Mouse (Mus musculus) neural tube, embryonic 14.5 days (tissue): ENCODE measurements at regions not wholly inside any gene's neighbourhood (a gene's known extent, or its start where the extent isn't known, plus 50 kb on each side); places are given as distances from the start of the nearest gene placed in this dataset.

Experiments used
- ATAC-seq: fragments of 200-750 bp; cut with Nextera tagmentation; 2 replicates; pipeline ENCODE4 v1.8.0; 2017; ENCODE audit warnings: low read depth, mild to moderate bottlenecking, moderate TSS enrichment, moderate library complexity
- H3K27ac ChIP-seq: fragments of 300-500 bp; sonication (generic); 2 replicates; pipeline ENCODE4 v1.5.1; 2014; ENCODE audit warnings: low read depth, mild to moderate bottlenecking, control low read depth, low read length, moderate library complexity, mixed read lengths
- H3K27me3 ChIP-seq: fragments of 300-500 bp; sonication (generic); 2 replicates; pipeline ENCODE4 v1.6.1; 2014; ENCODE audit warnings: low read length; ENCODE audit not compliant: control insufficient read depth, insufficient read depth
- H3K36me3 ChIP-seq: fragments of 300-500 bp; sonication (generic); 2 replicates; pipeline ENCODE4 v1.6.1; 2014; ENCODE audit warnings: low read length, mixed read lengths; ENCODE audit not compliant: control insufficient read depth, insufficient read depth
- H3K4me1 ChIP-seq: fragments of 300-500 bp; sonication (generic); 2 replicates; pipeline ENCODE4 v1.6.1; 2014; ENCODE audit warnings: low read length; ENCODE audit not compliant: control insufficient read depth, insufficient read depth
- H3K4me2 ChIP-seq: fragments of 300-500 bp; sonication (generic); 2 replicates; pipeline ENCODE4 v1.6.1; 2014; ENCODE audit warnings: mild to moderate bottlenecking, low read depth, low read length, control low read depth
- H3K4me3 ChIP-seq: fragments of 300-500 bp; sonication (generic); 2 replicates; pipeline ENCODE4 v1.5.1; 2014; ENCODE audit warnings: low read depth, low read length, control low read depth, mixed read lengths
- H3K9ac ChIP-seq: fragments of 300-500 bp; sonication (generic); replicated peaks from 2 replicates; pipeline ENCODE4 v1.6.1; 2014; ENCODE audit warnings: low read depth, mild to moderate bottlenecking, control low read depth, low read length, mixed read lengths
- H3K9me3 ChIP-seq: fragments of 300-500 bp; sonication (generic); 2 replicates; pipeline ENCODE4 v1.6.1; 2016; ENCODE audit warnings: low read length; ENCODE audit not compliant: control insufficient read depth
- WGBS: fragments of 180-500 bp; shearing (Covaris S2); extraction: QIAGEN DNeasy Blood & Tissue Kit; methylation state at CpG from one replicate; pipeline ENCODE4 v1.1.7; 2014; 5-methylcytosine and 5-hydroxymethylcytosine counted together

DNA sequence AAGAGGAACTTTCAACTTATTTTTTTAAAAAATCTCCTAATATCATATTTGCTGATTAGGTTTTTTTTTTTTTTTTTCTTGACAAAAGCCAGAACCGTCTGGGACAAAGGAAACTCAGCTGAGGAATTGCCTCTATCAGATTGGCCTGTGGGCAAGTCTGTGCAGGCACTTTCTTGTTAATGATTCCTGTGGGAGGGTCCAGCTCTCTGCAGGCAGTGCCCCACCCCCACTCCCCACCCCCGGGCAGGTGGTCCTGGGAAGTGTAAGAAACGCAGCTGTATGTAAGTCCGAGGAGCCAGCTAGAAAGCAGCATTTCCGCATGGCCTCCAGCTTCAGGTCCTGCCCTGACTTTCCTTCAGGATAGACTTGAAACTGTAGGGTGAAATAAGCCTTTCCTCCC is 377.7 kb downstream of the Sox2 start:
- Histone ChIP-seq H3K4me3 (no peak overlapping the region), H3K36me3 (no peaks in the 10 kb centered on the region), H3K9ac (no peak overlapping the region), H3K27me3 (no peaks in the 10 kb centered on the region), H3K4me1 (no peaks in the 10 kb centered on the region), H3K4me2 (no peak overlapping the region), H3K9me3 (no peaks in the 10 kb centered on the region), H3K27ac (no peak overlapping the region)
- 9% methylated on average over 5 of the region's 5 CpGs for WGBS
- ATAC-seq, result no peak

DNA sequence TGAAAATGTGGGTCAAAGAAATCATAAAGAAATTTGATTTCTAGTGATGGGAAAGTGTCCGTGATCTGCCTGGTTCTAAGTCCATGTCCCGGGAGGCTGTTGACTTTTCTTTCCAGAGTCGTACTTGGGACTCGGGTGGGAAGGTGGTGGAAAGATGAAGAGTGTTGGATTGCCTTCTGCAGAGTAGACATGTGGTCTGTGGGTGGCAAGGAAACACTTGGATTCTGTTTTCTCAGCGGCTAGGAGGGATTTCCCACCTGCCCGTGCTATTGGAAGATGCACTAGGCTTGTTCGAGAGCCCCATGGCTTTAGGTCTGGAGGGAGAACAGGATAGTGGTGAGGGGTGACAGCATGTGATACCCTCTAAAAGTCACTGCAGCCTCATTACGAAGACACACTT is 379.7 kb downstream of the Sox2 start:
- 95% methylated on average over 8 of the region's 8 CpGs for WGBS
- H3K36me3 ChIP-seq, result no peaks in the 10 kb centered on the region
- H3K9me3 ChIP-seq, result no peaks in the 10 kb centered on the region
- H3K27ac ChIP-seq, result no peak overlapping the region
- H3K4me2 ChIP-seq, result no peak overlapping the region
- no peak overlapping the region for H3K4me3 ChIP-seq
- ATAC-seq, result no peak
- H3K9ac ChIP-seq, result no peak overlapping the region
- no peaks in the 10 kb centered on the region for H3K4me1 ChIP-seq
- H3K27me3 ChIP-seq, result no peaks in the 10 kb centered on the region

DNA sequence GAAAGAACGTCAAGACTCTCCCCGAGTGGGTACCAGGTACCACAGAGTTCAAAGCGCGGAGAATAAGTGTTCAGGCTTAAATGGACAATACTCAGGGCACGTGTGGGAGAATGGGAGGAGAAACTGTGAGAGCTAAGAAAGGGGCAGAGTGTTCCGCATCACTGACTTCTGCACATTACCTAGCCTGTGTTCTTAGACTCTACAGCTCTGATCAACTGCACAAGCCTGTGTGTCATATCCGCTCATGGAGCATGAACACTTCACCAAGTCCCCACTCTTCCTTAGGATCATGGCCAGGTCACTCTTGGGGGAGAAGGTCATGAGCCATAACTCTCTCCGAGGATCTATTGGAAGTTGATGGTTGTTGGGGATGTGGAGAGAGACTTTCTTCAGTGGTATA is 383.4 kb downstream of the Sox2 start:
- no peaks in the 10 kb centered on the region for H3K9me3 ChIP-seq
- H3K4me3 ChIP-seq, result no peak overlapping the region
- WGBS, result 79% methylated on average over 8 of the region's 8 CpGs
- no peaks in the 10 kb centered on the region for H3K4me1 ChIP-seq
- no peak overlapping the region for H3K9ac ChIP-seq
- ATAC-seq, result no peak
- H3K4me2 ChIP-seq, result no peak overlapping the region
- no peaks in the 10 kb centered on the region for H3K27me3 ChIP-seq
- no peaks in the 10 kb centered on the region for H3K36me3 ChIP-seq
- no peak overlapping the region for H3K27ac ChIP-seq

DNA sequence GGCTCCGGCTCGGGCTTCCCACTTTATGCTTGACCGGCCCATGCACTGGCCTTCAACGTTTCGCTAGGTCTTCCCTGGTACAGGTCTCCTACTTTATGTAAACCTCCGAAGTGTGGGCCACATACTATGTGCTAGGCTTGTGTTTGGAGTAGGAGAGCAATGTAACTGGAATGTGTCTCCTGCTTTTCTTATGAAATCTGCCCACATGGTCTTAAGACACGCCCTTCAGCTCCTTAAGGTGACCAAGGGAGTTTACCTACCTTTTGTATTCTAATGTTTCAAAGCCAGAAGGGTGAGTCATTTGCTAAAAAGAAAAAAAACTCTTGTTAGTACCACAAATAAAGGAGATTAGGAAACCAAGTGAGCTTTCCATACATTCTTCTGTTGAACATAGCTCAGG is 385.0 kb downstream of the Sox2 start:
- Histone ChIP-seq H3K36me3 (no peaks in the 10 kb centered on the region), H3K4me1 (no peaks in the 10 kb centered on the region), H3K4me2 (no peak overlapping the region), H3K9me3 (no peaks in the 10 kb centered on the region), H3K27me3 (no peaks in the 10 kb centered on the region), H3K27ac (no peak overlapping the region), H3K9ac (no peak overlapping the region), H3K4me3 (no peak overlapping the region)
- no peak for ATAC-seq
- WGBS, result 94% methylated on average over 7 of the region's 7 CpGs

DNA sequence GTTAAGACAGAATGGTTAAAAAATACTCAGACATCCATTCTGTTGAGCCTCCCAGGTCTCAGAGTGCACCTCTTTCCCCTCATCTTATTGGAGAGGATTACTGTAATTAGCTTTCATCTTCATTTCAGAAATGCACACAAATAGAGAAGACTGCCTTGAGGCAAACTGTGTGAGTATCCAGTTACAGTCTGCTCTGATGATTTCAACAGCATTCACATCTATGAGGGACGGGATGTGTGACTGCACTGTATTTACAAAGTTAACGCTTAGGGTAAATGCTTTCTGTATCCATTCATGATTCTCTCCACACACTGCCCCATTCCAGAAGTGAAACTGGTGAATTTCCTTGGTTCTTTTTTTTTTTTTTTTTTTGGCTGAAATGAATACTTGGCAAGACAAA is 393.5 kb downstream of the Sox2 start:
- no peaks in the 10 kb centered on the region for H3K9me3 ChIP-seq
- H3K4me1 ChIP-seq, result no peaks in the 10 kb centered on the region
- H3K9ac ChIP-seq, result no peak overlapping the region
- ATAC-seq, result no peak
- no peaks in the 10 kb centered on the region for H3K27me3 ChIP-seq
- 85% methylated on average over 2 of the region's 2 CpGs for WGBS
- H3K4me3 ChIP-seq, result no peak overlapping the region
- no peak overlapping the region for H3K27ac ChIP-seq
- no peak overlapping the region for H3K4me2 ChIP-seq
- H3K36me3 ChIP-seq, result no peaks in the 10 kb centered on the region

DNA sequence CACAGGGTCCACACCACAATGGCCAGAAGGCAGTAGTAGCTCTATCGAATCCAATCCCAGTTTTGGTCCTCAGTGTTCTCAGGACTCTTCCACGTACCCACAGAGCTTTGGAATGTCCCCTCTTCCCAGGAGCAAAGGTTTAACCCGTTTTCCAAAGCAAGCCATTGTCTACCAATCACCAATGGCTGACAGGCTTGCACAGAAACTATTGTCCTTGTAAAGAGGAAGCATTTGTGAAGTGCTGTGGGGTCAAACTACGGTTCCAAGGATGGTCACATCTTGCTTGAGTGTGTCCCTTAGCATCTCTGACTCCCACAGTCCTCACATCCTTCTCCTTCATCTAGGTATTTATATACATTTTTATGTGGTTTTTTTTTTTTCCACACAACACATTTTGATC is 409.2 kb downstream of the Sox2 start:
- no peak overlapping the region for H3K4me2 ChIP-seq
- H3K27ac ChIP-seq, result no peak overlapping the region
- no peak for ATAC-seq
- WGBS, result 28% methylated on average over 4 of the region's 4 CpGs
- no peak overlapping the region for H3K9ac ChIP-seq
- no peaks in the 10 kb centered on the region; the same call in 1 of the 2 replicates for H3K4me1 ChIP-seq
- no peaks in the 10 kb centered on the region for H3K9me3 ChIP-seq
- no peaks in the 10 kb centered on the region for H3K36me3 ChIP-seq
- no peak overlapping the region for H3K4me3 ChIP-seq
- H3K27me3 ChIP-seq, result no peaks in the 10 kb centered on the region

DNA sequence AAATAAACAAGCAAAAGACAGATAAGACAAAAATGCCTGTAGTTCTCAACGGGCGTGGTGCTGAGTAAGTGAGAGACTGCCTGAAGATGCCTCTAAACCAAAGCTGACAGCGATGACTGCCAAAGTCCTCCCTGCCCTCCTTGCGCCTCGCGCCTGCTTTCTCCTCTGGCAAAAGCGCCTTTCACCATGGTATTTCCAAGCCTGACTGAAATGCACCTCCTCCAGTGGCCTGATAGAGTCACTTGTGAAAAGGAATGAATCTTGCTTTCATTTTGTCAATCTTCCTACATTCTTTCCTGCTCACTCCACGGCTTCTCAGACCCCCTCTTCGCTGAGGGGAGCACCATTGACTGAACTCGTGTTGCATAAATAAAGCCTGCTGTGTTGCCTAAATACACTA is 409.8 kb downstream of the Sox2 start:
- no peaks in the 10 kb centered on the region for H3K9me3 ChIP-seq
- no peaks in the 10 kb centered on the region; the same call in 1 of the 2 replicates for H3K4me1 ChIP-seq
- H3K4me2 ChIP-seq, result no peak overlapping the region; the same call in 1 of the 2 replicates
- WGBS, result 36% methylated on average over 10 of the region's 10 CpGs
- ATAC-seq, result no peak
- H3K27ac ChIP-seq, result no peak overlapping the region
- H3K27me3 ChIP-seq, result no peaks in the 10 kb centered on the region
- H3K36me3 ChIP-seq, result no peaks in the 10 kb centered on the region
- no peak overlapping the region for H3K4me3 ChIP-seq
- H3K9ac ChIP-seq, result no peak overlapping the region

DNA sequence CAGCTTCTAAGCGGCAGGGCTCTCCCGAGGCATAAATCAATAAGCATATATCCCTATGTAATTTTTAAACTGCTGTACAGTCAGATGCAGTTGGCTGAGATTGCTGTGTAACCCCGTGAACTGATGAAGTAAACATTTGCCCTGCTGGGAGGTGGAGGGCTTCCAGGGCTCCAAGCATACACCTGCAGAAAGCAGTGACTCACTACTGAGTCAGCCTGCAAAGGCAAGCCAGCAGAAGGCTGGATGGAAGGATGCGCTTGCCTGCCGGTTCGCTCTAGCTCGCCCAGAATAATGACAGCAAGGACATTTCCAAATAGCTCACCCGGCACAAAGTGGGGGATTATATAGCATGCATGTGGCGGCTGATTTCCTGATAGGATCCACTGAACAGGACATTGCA is 416.6 kb downstream of the Sox2 start:
- ATAC-seq, result peak; percentile 49; the same call in 1 of the 2 replicates
- H3K36me3 ChIP-seq, result no peaks in the 10 kb centered on the region
- H3K27me3 ChIP-seq, result no peaks in the 10 kb centered on the region
- H3K4me3 ChIP-seq, result no peak overlapping the region
- H3K9ac ChIP-seq, result no peak overlapping the region
- H3K4me1 ChIP-seq, result no peaks in the 10 kb centered on the region
- no peaks in the 10 kb centered on the region for H3K9me3 ChIP-seq
- no peak overlapping the region for H3K27ac ChIP-seq
- WGBS, result 55% methylated on average over 9 of the region's 9 CpGs
- no peak overlapping the region for H3K4me2 ChIP-seq

DNA sequence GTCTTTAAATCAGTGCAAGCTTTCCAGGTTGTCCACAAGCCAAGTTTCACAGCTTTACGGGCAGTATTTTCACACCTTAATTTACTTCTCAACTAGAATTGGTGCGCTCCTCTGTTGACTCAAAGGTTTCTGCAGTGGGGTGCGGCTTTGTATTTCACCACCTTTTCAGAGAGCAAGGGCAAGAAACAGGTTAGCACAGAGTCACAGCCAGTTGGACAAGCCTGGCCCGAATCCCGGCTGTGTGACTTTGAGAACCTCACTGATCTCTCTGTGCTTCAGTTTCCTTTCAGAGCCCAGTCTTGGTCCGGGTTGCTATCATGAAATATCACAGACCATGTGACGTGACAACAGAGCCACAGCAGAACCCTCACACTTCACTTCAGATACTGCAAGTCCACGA is 418.4 kb downstream of the Sox2 start:
- no peaks in the 10 kb centered on the region for H3K36me3 ChIP-seq
- no peaks in the 10 kb centered on the region for H3K4me1 ChIP-seq
- H3K9me3 ChIP-seq, result no peaks in the 10 kb centered on the region
- H3K4me2 ChIP-seq, result no peak overlapping the region
- no peak for ATAC-seq
- WGBS, result 96% methylated on average over 8 of the region's 8 CpGs
- H3K9ac ChIP-seq, result no peak overlapping the region
- no peak overlapping the region for H3K27ac ChIP-seq
- no peaks in the 10 kb centered on the region for H3K27me3 ChIP-seq
- no peak overlapping the region for H3K4me3 ChIP-seq

DNA sequence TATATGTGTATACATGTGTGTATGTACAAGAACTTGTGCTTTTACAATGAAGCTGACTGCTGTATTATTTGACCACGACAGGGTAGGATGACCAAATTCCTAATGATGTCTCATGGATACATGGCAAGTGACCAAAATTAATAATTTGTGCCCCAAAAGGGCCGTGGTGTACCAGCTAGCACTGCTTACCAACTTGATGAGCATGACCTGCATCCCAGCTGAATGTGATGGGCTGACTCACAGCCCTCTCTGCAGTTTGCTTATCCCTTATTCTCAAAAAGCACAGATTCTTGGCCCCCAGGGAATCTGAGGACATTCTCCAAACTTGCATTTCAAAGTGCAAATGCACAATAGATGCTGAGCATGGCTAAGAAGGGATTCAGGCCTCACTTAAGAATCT is 420.8 kb downstream of the Sox2 start:
- Histone ChIP-seq H3K4me2 (no peak overlapping the region), H3K27ac (no peak overlapping the region), H3K27me3 (no peaks in the 10 kb centered on the region), H3K4me1 (no peaks in the 10 kb centered on the region), H3K9me3 (no peaks in the 10 kb centered on the region), H3K36me3 (no peaks in the 10 kb centered on the region), H3K4me3 (no peak overlapping the region), H3K9ac (no peak overlapping the region)
- WGBS, result 84% methylated on average over 2 of the region's 2 CpGs
- ATAC-seq, result no peak
